Mouse (Mus musculus) myocyte (in vitro differentiated cells): ENCODE measurements around the gene P2rx1.

Source experiments
- CEBPB ChIP-seq: IDR thresholded peaks from 2 replicates; pipeline ENCODE4 v1.6.1; 2011; ENCODE audit warnings: mild to moderate bottlenecking, moderate library complexity; ENCODE audit not compliant: poor library complexity, insufficient read depth, severe bottlenecking
- E2F4 ChIP-seq: IDR thresholded peaks from one replicate; pipeline ENCODE4 v1.6.1; 2011; ENCODE audit warnings: mild to moderate bottlenecking, control low read depth, moderate library complexity; ENCODE audit not compliant: insufficient read depth
- MAX ChIP-seq: IDR thresholded peaks from one replicate; pipeline ENCODE4 v1.6.1; 2011; ENCODE audit warnings: low read depth, mild to moderate bottlenecking, control low read depth
- MYOD1 ChIP-seq, 3 experiments: IDR thresholded peaks; one replicate each; pipeline ENCODE4 v1.6.1; 2011; ENCODE audit warnings: control low read depth in 2 of 3, low read depth in 2 of 3, mild to moderate bottlenecking in 2 of 3, moderate library complexity in 1 of 3; ENCODE audit not compliant: insufficient read length in 2 of 3, control insufficient read depth in 1 of 3
- MYOG ChIP-seq, 3 experiments: IDR thresholded peaks; one replicate each; pipeline ENCODE4 v1.6.1; 2011; ENCODE audit warnings: control low read depth in 2 of 3, low read depth in 2 of 3, mild to moderate bottlenecking in 2 of 3; ENCODE audit not compliant: insufficient read length in 2 of 3, control insufficient read depth in 1 of 3, insufficient read depth in 1 of 3
- POLR2A ChIP-seq: IDR thresholded peaks from one replicate; pipeline ENCODE4 v1.6.1; 2011; ENCODE audit warnings: low read depth, mild to moderate bottlenecking, control low read depth, moderate library complexity; ENCODE audit not compliant: insufficient read length
- POLR2AphosphoS2 ChIP-seq: IDR thresholded peaks from one replicate; pipeline ENCODE4 v1.6.1; 2011; ENCODE audit warnings: low read depth, control low read depth; ENCODE audit not compliant: insufficient read length
- REST ChIP-seq: IDR thresholded peaks from one replicate; pipeline ENCODE4 v1.6.1; 2011; ENCODE audit warnings: mild to moderate bottlenecking, control low read depth, moderate library complexity; ENCODE audit not compliant: insufficient read depth, insufficient read length
- SRF ChIP-seq: IDR thresholded peaks from one replicate; pipeline ENCODE4 v1.6.1; 2011; ENCODE audit warnings: low read depth; ENCODE audit not compliant: control insufficient read depth, insufficient read length
- TCF12 ChIP-seq: IDR thresholded peaks from one replicate; pipeline ENCODE4 v1.6.1; 2011; ENCODE audit warnings: mild to moderate bottlenecking, control low read depth; ENCODE audit not compliant: poor library complexity, insufficient read depth, severe bottlenecking
- TCF3 ChIP-seq: IDR thresholded peaks from one replicate; pipeline ENCODE4 v1.6.1; 2011; ENCODE audit warnings: low read depth, control low read depth; ENCODE audit not compliant: insufficient read length
- USF1 ChIP-seq: IDR thresholded peaks from one replicate; pipeline ENCODE4 v1.6.1; 2011; ENCODE audit warnings: low read depth, mild to moderate bottlenecking, control low read depth, moderate library complexity

GRCm38 (mm10) chr11:72951137-72952000 lies 47.5 kb upstream of the P2rx1 start:
- TF ChIP-seq POLR2A (no peak), MYOG (IDR thresholded peaks at IDR 0.05; ENCODE audit: control insufficient read depth in 1 of 3, insufficient read depth in 1 of 3, insufficient read length in 2 of 3, low read depth in 2 of 3) (no peak), REST (no peak), MAX (no peak), TCF12 (no peak), CEBPB (no peak), TCF3 (no peak), USF1 (no peak), MYOD1 (IDR thresholded peaks at IDR 0.05; ENCODE audit: control insufficient read depth in 1 of 3, insufficient read length in 2 of 3, low read depth in 2 of 3) (no peak), POLR2AphosphoS2 (no peak), E2F4 (no peak), SRF (no peak)
